Mouse (Mus musculus) limb, embryonic 12.5 days (tissue): Measurements from ENCODE around the gene Efna1. TPM values are rescaled to one million over a fixed set of nuclear protein-coding genes. Genes with fewer than 3 reads are reported as not detected.
A peak's percentile ranks its signal among the peaks of the same experiment; 100 is the strongest.

ENCODE experiments used
- ATAC-seq: fragments of 200-750 bp; cut with Nextera tagmentation; 2 replicates; pipeline ENCODE4 v1.8.0; 2017; ENCODE audit warnings: low read depth, moderate TSS enrichment; ENCODE audit not compliant: insufficient number of reproducible peaks, insufficient read depth, low FRiP score, low TSS enrichment
- H3K27ac ChIP-seq: fragments of 300-500 bp; sonication (generic); 2 replicates; pipeline ENCODE4 v1.5.1; 2016; ENCODE audit warnings: mild to moderate bottlenecking, moderate library complexity
- H3K27me3 ChIP-seq: fragments of 300-500 bp; sonication (generic); 2 replicates; pipeline ENCODE4 v1.6.1; 2016; ENCODE audit warnings: mild to moderate bottlenecking, moderate library complexity
- H3K36me3 ChIP-seq: fragments of 300-500 bp; sonication (generic); 2 replicates; pipeline ENCODE4 v1.6.1; 2016; ENCODE audit warnings: mild to moderate bottlenecking, moderate library complexity
- H3K4me1 ChIP-seq: fragments of 300-500 bp; sonication (generic); replicated peaks from 2 replicates; pipeline ENCODE4 v1.6.1; 2016
- H3K4me2 ChIP-seq: fragments of 300-500 bp; sonication (generic); 2 replicates; pipeline ENCODE4 v1.6.1; 2016; ENCODE audit warnings: mild to moderate bottlenecking, moderate library complexity
- H3K4me3 ChIP-seq: fragments of 300-500 bp; sonication (generic); replicated peaks from 2 replicates; pipeline ENCODE4 v1.5.1; 2016; ENCODE audit warnings: mild to moderate bottlenecking
- H3K9ac ChIP-seq: fragments of 300-500 bp; sonication (generic); replicated peaks from 2 replicates; pipeline ENCODE4 v1.6.1; 2016; ENCODE audit warnings: mild to moderate bottlenecking, moderate library complexity
- H3K9me3 ChIP-seq: fragments of 300-500 bp; sonication (generic); 2 replicates; pipeline ENCODE4 v1.6.1; 2016; ENCODE audit warnings: mild to moderate bottlenecking, moderate library complexity
- WGBS: fragments of 180-500 bp; shearing (Covaris S2); methylation state at CpG from one replicate; pipeline ENCODE4 v1.1.7; 2016; 5-methylcytosine and 5-hydroxymethylcytosine counted together
- microRNA counts: library from miRNA; unstranded; fragments of <30 nt; microRNA quantifications from one replicate; lab custom pipeline; 2017
- microRNA-seq: library from miRNA; unstranded; fragments of <30 nt; microRNA quantifications from one replicate; pipeline ENCODE4, GENCODE M21; 2017
- polyA plus RNA-seq: library from polyadenylated mRNA; unstranded; fragments of >200 nt; fragmentation: Nextera tagmentation; extraction: Ambion mirVana; gene quantifications from 2 replicates; pipeline ENCODE4 v1.2.1, GENCODE M21; 2016

The Efna1 gene
- polyA plus RNA-seq, 1 experiment from 2014 or later, result 36.9 TPM

DNA sequence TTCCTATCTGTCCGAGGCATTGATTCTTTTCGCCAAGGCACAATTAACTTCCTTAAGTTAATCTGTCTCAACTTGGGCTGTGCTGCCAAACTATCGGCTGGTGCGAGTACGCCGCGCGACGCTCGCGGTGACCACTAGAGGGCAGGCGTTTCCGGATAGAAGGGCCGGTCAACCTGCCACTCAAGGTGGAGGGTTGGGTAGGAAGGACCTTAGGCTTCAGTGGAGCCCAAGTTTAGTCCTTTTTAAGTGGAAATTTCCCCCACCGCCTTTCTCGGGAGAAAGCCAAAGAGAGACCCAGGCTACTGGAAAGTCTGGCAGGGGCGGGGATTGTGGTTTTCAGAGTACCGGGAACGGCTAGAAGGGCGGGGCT lies 52.8 kb downstream of the Efna1 start:
- H3K27me3 ChIP-seq, result peaks cover 26% of the 10 kb centered on the region

DNA sequence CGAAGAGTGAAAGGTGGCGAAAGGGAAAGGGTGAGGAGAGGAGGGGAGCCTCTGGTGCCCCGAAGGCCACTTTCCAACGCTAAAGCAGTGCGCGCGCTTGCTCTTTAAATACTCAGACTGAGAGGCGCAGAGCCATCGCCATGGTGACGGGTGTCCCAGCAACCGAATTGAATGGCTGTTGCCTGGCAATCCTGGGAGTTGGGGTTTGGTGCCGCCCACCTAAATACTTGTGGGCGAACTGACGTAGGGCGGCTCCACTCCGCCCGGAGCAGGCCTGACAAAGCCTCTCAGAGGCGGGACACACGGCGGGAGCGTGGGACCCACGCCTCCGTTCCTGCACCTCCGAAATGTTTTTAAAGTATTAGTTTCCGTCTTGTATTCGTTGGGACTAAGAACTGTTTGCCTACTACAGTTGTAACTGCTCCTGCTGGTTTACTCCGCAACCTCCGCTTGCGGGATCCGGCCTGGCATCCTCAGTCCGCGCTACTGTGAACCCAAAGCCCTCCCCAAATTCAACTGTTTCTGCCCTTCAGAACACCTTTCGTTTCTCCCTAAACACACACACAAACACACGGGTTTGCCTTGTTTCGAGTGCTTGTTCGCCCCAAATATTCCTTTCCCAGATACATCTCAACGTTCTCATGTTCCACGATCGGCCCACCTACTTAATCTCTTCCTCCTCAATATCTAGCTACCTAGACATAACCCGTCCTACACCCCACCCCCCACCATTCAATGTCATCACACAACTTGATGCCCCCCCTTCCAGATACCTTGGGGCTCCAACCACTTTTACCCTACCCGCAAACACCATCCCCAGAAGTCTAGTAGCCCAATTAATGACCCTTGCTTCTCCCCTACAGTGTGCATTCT lies 53.4 kb downstream of the Efna1 start:
- H3K4me1 ChIP-seq, result peaks cover 38% of the 10 kb centered on the region
- peak overlapping the region; percentile 67 for H3K9ac ChIP-seq
- peak overlapping the region; percentile 96 for H3K4me2 ChIP-seq
- peaks cover 27% of the 10 kb centered on the region for H3K36me3 ChIP-seq
- peaks cover 26% of the 10 kb centered on the region for H3K27me3 ChIP-seq
- H3K9me3 ChIP-seq, result no peaks in the 10 kb centered on the region
- H3K4me3 ChIP-seq, result peak overlapping the region; percentile 51
- ATAC-seq, result peak; percentile 85
- H3K27ac ChIP-seq, result peak overlapping the region; percentile 86
- WGBS, result 3% methylated on average over 41 of the region's 41 CpGs

More for the DNA sequence above, 52.8 kb downstream of the Efna1 start:
- Histone ChIP-seq H3K9me3 (no peaks in the 10 kb centered on the region), H3K9ac (0 out of 2 replicates have a peak overlapping the region, but pooled peaks have one; percentile 27), H3K27ac (peak overlapping the region; percentile 86; the same call in 1 of the 2 replicates), H3K36me3 (peaks cover 21% of the 10 kb centered on the region), H3K4me1 (peaks cover 44% of the 10 kb centered on the region), H3K4me3 (peak overlapping the region; percentile 51), H3K4me2 (peak overlapping the region; percentile 96)
- WGBS, result under 1% methylated on average over 20 of the region's 20 CpGs
- ATAC-seq, result peak; percentile 43; the same call in 1 of the 2 replicates

DNA sequence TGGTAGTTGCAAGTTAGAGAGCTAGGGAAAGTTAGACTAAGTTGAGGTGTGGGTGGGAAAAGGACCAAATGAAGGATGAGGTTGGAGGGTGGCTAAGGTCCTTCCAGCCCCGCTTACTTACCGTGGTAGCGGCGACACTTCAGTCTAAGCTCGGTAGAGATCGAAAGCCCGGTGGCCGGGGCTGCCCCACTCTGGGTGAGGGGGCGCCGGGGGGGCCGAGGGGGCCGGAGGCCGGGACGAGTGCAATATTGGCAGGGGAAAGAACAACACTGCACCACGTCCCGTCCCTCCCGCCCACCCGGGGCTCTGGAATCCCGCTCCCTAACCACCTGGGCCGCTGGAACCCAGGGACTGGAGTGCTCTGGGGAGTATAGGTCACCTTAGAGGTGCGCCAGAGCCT lies 54.0 kb downstream of the Efna1 start, which contains the start of gene Mtx1:
Gene Mtx1, minus strand, starts transcription at position 189 of the 400 bp plus-strand sequence.
- Histone ChIP-seq H3K4me2 (peak within 1 kb of the TSS; percentile 96), H3K27me3 (peaks cover 26% of the 10 kb centered on the region), H3K4me3 (peak within 1 kb of the TSS; percentile 51), H3K27ac (peak within 1 kb of the TSS; percentile 86), H3K4me1 (peaks cover 35% of the 10 kb centered on the region), H3K9ac (peak within 1 kb of the TSS; percentile 67), H3K36me3 (peaks cover 32% of the 10 kb centered on the region), H3K9me3 (no peaks in the 10 kb centered on the region)
- ATAC-seq, result peak; percentile 22
- WGBS, result under 1% methylated on average over 21 of the region's 21 CpGs

DNA sequence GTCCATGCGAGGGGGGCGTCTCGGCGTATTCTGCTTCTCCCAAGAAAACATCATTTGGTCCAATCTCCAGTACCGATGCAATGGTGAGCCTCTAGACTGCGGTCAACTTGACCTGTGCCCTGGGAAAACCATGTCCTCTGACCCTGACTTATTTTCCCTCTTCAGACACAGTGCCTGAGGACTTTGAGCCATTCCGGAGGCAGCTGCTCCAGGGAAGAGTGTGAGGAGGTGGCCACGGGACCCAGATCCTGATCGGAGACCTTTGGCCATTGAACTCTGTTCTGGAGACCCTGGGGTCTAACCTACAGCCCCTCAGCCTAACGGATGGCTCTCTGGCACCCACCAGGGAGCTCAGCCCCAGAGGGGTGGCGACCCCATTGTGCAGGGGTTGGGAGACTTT lies 54.6 kb downstream of the Efna1 start:
- peak overlapping the region; percentile 45; the same call in 1 of the 2 replicates for H3K27ac ChIP-seq

DNA sequence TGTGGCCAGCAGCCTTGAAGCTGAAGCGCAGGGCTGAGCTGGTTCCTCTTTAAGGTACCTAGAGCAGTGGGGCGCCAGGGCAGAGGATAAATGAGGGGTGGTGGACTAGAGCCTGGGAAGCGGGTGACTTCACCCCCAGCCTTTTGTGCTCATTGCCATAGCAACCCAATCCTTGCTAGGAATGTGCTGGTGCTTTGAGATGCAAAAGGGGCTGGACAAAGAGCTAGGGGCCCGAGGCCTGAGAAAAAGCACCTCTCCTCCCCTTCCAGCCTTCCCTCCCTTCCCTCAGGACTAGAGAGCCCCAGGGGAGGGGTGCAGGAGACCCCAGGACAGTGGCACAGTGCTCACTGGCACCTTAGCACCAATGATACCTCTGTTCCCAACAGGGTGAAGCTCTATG lies 55.0 kb downstream of the Efna1 start:
- H3K27ac ChIP-seq, result peak overlapping the region; percentile 45; the same call in 1 of the 2 replicates

More for the DNA sequence above, 54.6 kb downstream of the Efna1 start:
- Histone ChIP-seq H3K9ac (peak overlapping the region; percentile 67), H3K36me3 (peaks cover 38% of the 10 kb centered on the region), H3K9me3 (no peaks in the 10 kb centered on the region), H3K4me2 (peak overlapping the region; percentile 96), H3K4me3 (peak overlapping the region; percentile 51), H3K27me3 (peaks cover 26% of the 10 kb centered on the region), H3K4me1 (peaks cover 35% of the 10 kb centered on the region)
- WGBS, result 22% methylated on average over 11 of the region's 11 CpGs
- no peak for ATAC-seq

DNA sequence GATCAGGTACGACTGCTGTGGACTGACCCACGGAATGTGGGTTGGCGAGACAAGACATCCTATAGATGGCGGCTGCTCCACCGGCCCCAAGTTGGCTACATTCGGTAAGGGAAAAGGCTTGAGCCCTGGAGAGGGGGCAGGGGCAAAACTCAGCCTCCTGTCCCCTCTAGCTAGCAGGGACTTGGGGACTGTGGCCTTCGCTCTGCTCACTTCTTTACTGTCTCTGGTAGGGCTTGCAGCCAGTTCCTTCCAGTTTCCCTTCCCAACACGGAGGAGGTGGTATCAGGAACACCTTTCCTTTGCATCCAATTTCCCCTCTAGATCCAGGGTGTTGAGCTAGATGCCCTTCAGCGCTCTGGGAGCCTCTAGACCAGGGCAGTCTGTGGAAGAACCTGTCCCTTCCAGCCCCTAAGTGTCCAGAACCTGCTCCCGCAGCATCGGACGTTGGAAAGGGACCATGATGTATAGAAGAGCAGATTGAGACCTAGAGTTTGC lies 55.6 kb downstream of the Efna1 start:
- H3K9ac ChIP-seq, result no peak overlapping the region
- no peak overlapping the region for H3K4me3 ChIP-seq
- peaks cover 45% of the 10 kb centered on the region for H3K36me3 ChIP-seq
- H3K4me1 ChIP-seq, result peaks cover 35% of the 10 kb centered on the region
- WGBS, result 57% methylated on average over 12 of the region's 12 CpGs
- peaks cover 20% of the 10 kb centered on the region for H3K27me3 ChIP-seq
- peak overlapping the region; percentile 45; the same call in 1 of the 2 replicates for H3K27ac ChIP-seq
- no peak for ATAC-seq
- no peaks in the 10 kb centered on the region for H3K9me3 ChIP-seq
- peak overlapping the region; percentile 96 for H3K4me2 ChIP-seq

More for the DNA sequence above, 55.0 kb downstream of the Efna1 start:
- Histone ChIP-seq H3K36me3 (peaks cover 42% of the 10 kb centered on the region), H3K4me1 (peaks cover 35% of the 10 kb centered on the region), H3K4me2 (peak overlapping the region; percentile 96), H3K9me3 (no peaks in the 10 kb centered on the region), H3K4me3 (peak overlapping the region; percentile 51), H3K9ac (peak overlapping the region; percentile 67; the same call in 1 of the 2 replicates), H3K27me3 (peaks cover 26% of the 10 kb centered on the region)
- no peak for ATAC-seq
- WGBS, result 34% methylated on average over 4 of the region's 4 CpGs

GRCm38 (mm10) chr3:89224796-89225195 lies 56.1 kb downstream of the Efna1 start:
- peaks cover 35% of the 10 kb centered on the region for H3K4me1 ChIP-seq
- WGBS, result 84% methylated on average over 11 of the region's 11 CpGs
- peaks cover 14% of the 10 kb centered on the region for H3K27me3 ChIP-seq
- H3K9me3 ChIP-seq, result no peaks in the 10 kb centered on the region
- 0 out of 2 replicates have a peak overlapping the region, but pooled peaks have one; percentile 12 for H3K9ac ChIP-seq
- ATAC-seq, result no peak
- no peak overlapping the region for H3K27ac ChIP-seq
- H3K36me3 ChIP-seq, result peaks cover 51% of the 10 kb centered on the region
- H3K4me3 ChIP-seq, result no peak overlapping the region
- H3K4me2 ChIP-seq, result peak overlapping the region; percentile 96; the same call in 1 of the 2 replicates

MicroRNAs within 50 kb of the gene (microRNA counts, 519-probe panel; counts per million panel counts)
- not detected for microRNA mmu-miR-92b (lab: Ali Mortazavi, UCI)

Small RNAs within 50 kb of the gene (microRNA-seq; reads per million reads assigned to microRNA genes)
- gene Mir92b, result 565 reads per million, percentile 71 among the genes with 10 or more reads in this experiment

Other genes starting within 250 kb of the Efna1 start
- gene Rusc1, start 187.8 kb downstream of the Efna1 start, polyA plus RNA-seq, result 23.4 and 23.7 TPM in 2 replicates
- gene Gm43738, start 180.0 kb downstream of the Efna1 start, polyA plus RNA-seq, result 0.14 TPM in 1 of 2 replicates, not detected in the other
- gene Fdps, start 179.2 kb downstream of the Efna1 start, polyA plus RNA-seq, result 247 and 249 TPM in 2 replicates
- 0.24 and 0.36 TPM in 2 replicates for gene Pklr, start 145.0 kb downstream of the Efna1 start, polyA plus RNA-seq
- gene Hcn3, start 120.9 kb downstream of the Efna1 start, polyA plus RNA-seq, result 2.2 and 2.8 TPM in 2 replicates
- 50.3 and 54.7 TPM in 2 replicates for gene Clk2, start 116.3 kb downstream of the Efna1 start, polyA plus RNA-seq
- gene Scamp3, start 103.7 kb downstream of the Efna1 start, polyA plus RNA-seq, result 102 and 107 TPM in 2 replicates
- gene Fam189b, start 98.0 kb downstream of the Efna1 start, polyA plus RNA-seq, result 27.4 and 33.8 TPM in 2 replicates
- 26.3 and 28.8 TPM in 2 replicates for gene Gba, start 78.2 kb downstream of the Efna1 start, polyA plus RNA-seq
- gene Thbs3, start 66.0 kb downstream of the Efna1 start, polyA plus RNA-seq, result 44.2 and 52.7 TPM in 2 replicates
- gene Mtx1, start 54.1 kb downstream of the Efna1 start, polyA plus RNA-seq, result 212 and 217 TPM in 2 replicates
- 0.53 and 1.0 TPM in 2 replicates for gene Muc1, start 52.1 kb downstream of the Efna1 start, polyA plus RNA-seq
- gene Krtcap2, start 35.2 kb downstream of the Efna1 start, polyA plus RNA-seq, result 316 and 333 TPM in 2 replicates
- gene Trim46, start 34.8 kb downstream of the Efna1 start, polyA plus RNA-seq, result 6.1 and 6.3 TPM in 2 replicates
- 93.9 and 102 TPM in 2 replicates for gene Dpm3, start 21.8 kb downstream of the Efna1 start, polyA plus RNA-seq
- gene Slc50a1, start 10.6 kb downstream of the Efna1 start, polyA plus RNA-seq, result 58.5 and 66.3 TPM in 2 replicates
- 17.6 and 21.3 TPM in 2 replicates for gene Efna3, start 41.8 kb upstream of the Efna1 start, polyA plus RNA-seq
- gene Efna4, start 56.9 kb upstream of the Efna1 start, polyA plus RNA-seq, result 53.2 and 55.1 TPM in 2 replicates
- gene Adam15, start 68.9 kb upstream of the Efna1 start, polyA plus RNA-seq, result 27.0 and 32.1 TPM in 2 replicates
- 0.18 and 0.20 TPM in 2 replicates for gene Dcst2, start 80.8 kb upstream of the Efna1 start, polyA plus RNA-seq
- 0.26 and 0.40 TPM in 2 replicates for gene Dcst1, start 84.1 kb upstream of the Efna1 start, polyA plus RNA-seq
- 0.79 and 1.2 TPM in 2 replicates for gene Zbtb7b, start 113.6 kb upstream of the Efna1 start, polyA plus RNA-seq
- 1.0 TPM in 1 of 2 replicates, not detected in the other for gene Lenep, start 121.7 kb upstream of the Efna1 start, polyA plus RNA-seq
- gene Flad1, start 130.7 kb upstream of the Efna1 start, polyA plus RNA-seq, result 25.0 and 26.4 TPM in 2 replicates
- 585 and 619 TPM in 2 replicates for gene Cks1b, start 137.2 kb upstream of the Efna1 start, polyA plus RNA-seq
- 84.4 and 90.9 TPM in 2 replicates for gene Shc1, start 137.3 kb upstream of the Efna1 start, polyA plus RNA-seq
- 62.4 and 64.0 TPM in 2 replicates for gene Pygo2, start 149.1 kb upstream of the Efna1 start, polyA plus RNA-seq
- 27.4 and 28.5 TPM in 2 replicates for gene Pbxip1, start 155.6 kb upstream of the Efna1 start, polyA plus RNA-seq
- gene Pmvk, start 173.4 kb upstream of the Efna1 start, polyA plus RNA-seq, result 53.4 and 55.1 TPM in 2 replicates
- gene Kcnn3, start 239.0 kb upstream of the Efna1 start, polyA plus RNA-seq, result 1.6 and 1.9 TPM in 2 replicates